Mouse (Mus musculus): ENCODE measurements around the gene Gnl2.

The Gnl2 gene

GRCm38 (mm10) chr4:125015806-125016635, at the start of gene Gnl2:
Gnl2 (plus strand) TSS chr4:125016585.
- DNase-seq (ENCODE audit: low spot score in 2 of 2): no peak

- no peak for DNase-seq (ENCODE audit: low spot score in 2 of 2)
Measured at GRCm38 (mm10) chr4:124968711-124969110, 47.7 kb upstream of the Gnl2 start.

- DNase-seq (ENCODE audit: low spot score in 2 of 2): no peak
Measured at GRCm38 (mm10) chr4:124969219-124969848, 47.1 kb upstream of the Gnl2 start.

- no peak for DNase-seq (ENCODE audit: low spot score in 2 of 2)
Measured at GRCm38 (mm10) chr4:124970194-124970593, 46.2 kb upstream of the Gnl2 start.

- DNase-seq (ENCODE audit: low spot score in 2 of 2): no peak
Measured at GRCm38 (mm10) chr4:124970677-124971076, 45.7 kb upstream of the Gnl2 start.

GRCm38 (mm10) chr4:124971094-124971493, 45.3 kb upstream of the Gnl2 start:
- DNase-seq (ENCODE audit: low spot score in 2 of 2): no peak

- no peak for DNase-seq (ENCODE audit: low spot score in 2 of 2)
Measured at GRCm38 (mm10) chr4:124972316-124972715, 44.1 kb upstream of the Gnl2 start.

- no peak for DNase-seq (ENCODE audit: low spot score in 2 of 2)
Measured at GRCm38 (mm10) chr4:124973296-124973695, 43.1 kb upstream of the Gnl2 start.

GRCm38 (mm10) chr4:124978201-124978600, 38.2 kb upstream of the Gnl2 start:
- no peak for DNase-seq (ENCODE audit: low spot score in 2 of 2)

GRCm38 (mm10) chr4:124983893-124984526, 32.4 kb upstream of the Gnl2 start:
- DNase-seq (ENCODE audit: low spot score in 2 of 2): no peak

GRCm38 (mm10) chr4:124984871-124985670, 31.3 kb upstream of the Gnl2 start:
- DNase-seq (ENCODE audit: low spot score in 2 of 2): no peak

GRCm38 (mm10) chr4:124985671-124986602, 30.4 kb upstream of the Gnl2 start, which contains the start of gene Rspo1:
Rspo1 (plus strand) TSS chr4:124986430.
- no peak for DNase-seq (ENCODE audit: low spot score in 2 of 2)

GRCm38 (mm10) chr4:124986739-124987710, 29.4 kb upstream of the Gnl2 start:
- no peak for DNase-seq (ENCODE audit: low spot score in 2 of 2)

GRCm38 (mm10) chr4:124987711-124988097, 28.7 kb upstream of the Gnl2 start:
- DNase-seq (ENCODE audit: low spot score in 2 of 2): no peak

- no peak for DNase-seq (ENCODE audit: low spot score in 2 of 2)
Measured at GRCm38 (mm10) chr4:124988382-124988781, 28.0 kb upstream of the Gnl2 start.

- no peak for DNase-seq (ENCODE audit: low spot score in 2 of 2)
Measured at GRCm38 (mm10) chr4:124989787-124990253, 26.6 kb upstream of the Gnl2 start.

- no peak for DNase-seq (ENCODE audit: low spot score in 2 of 2)
Measured at GRCm38 (mm10) chr4:124990325-124990724, 26.1 kb upstream of the Gnl2 start.

- no peak for DNase-seq (ENCODE audit: low spot score in 2 of 2)
Measured at GRCm38 (mm10) chr4:124997479-124998147, 18.8 kb upstream of the Gnl2 start.

- no peak for DNase-seq (ENCODE audit: low spot score in 2 of 2)
Measured at GRCm38 (mm10) chr4:124999548-124999947, 16.8 kb upstream of the Gnl2 start.
